Mouse (Mus musculus) midbrain, embryonic 14.5 days (tissue): ENCODE measurements at regions not wholly inside any gene's neighbourhood (a gene's known extent, or its start where the extent isn't known, plus 50 kb on each side); places are given as distances from the start of the nearest gene placed in this dataset.
A peak's percentile ranks its signal among the peaks of the same experiment; 100 is the strongest.

Experiments
- ATAC-seq: fragments of 200-750 bp; cut with Nextera tagmentation; 2 replicates; pipeline ENCODE4 v1.8.0; 2017; ENCODE audit warnings: moderate number of reproducible peaks, moderate library complexity; ENCODE audit not compliant: low FRiP score, low TSS enrichment
- DNase-seq: peaks from one replicate; pipeline ENCODE4 v3.0.0-alpha.2; 2015
- H3K27ac ChIP-seq: fragments of 300-500 bp; sonication (generic); replicated peaks from 2 replicates; pipeline ENCODE4 v1.5.1; 2014; ENCODE audit warnings: mild to moderate bottlenecking, low read depth, low read length, moderate library complexity
- H3K27me3 ChIP-seq: fragments of 300-500 bp; sonication (generic); 2 replicates; pipeline ENCODE4 v1.6.1; 2014; ENCODE audit warnings: low read length, control low read depth, mixed read lengths; ENCODE audit not compliant: control insufficient read depth, insufficient read depth
- H3K36me3 ChIP-seq: fragments of 300-500 bp; sonication (generic); 2 replicates; pipeline ENCODE4 v1.6.1; 2014; ENCODE audit warnings: low read length, control low read depth; ENCODE audit not compliant: control insufficient read depth, insufficient read depth
- H3K4me1 ChIP-seq: fragments of 300-500 bp; sonication (generic); 2 replicates; pipeline ENCODE4 v1.6.1; 2014; ENCODE audit warnings: mild to moderate bottlenecking, antibody characterized with exemption, low read length, control low read depth; ENCODE audit not compliant: control insufficient read depth, insufficient read depth
- H3K4me2 ChIP-seq: fragments of 300-500 bp; sonication (generic); 2 replicates; pipeline ENCODE4 v1.6.1; 2014; ENCODE audit warnings: mild to moderate bottlenecking, low read length, moderate library complexity
- H3K4me3 ChIP-seq: fragments of 300-500 bp; sonication (generic); replicated peaks from 2 replicates; pipeline ENCODE4 v1.5.1; 2014; ENCODE audit warnings: low read depth, low read length
- H3K9ac ChIP-seq: fragments of 300-500 bp; sonication (generic); replicated peaks from 2 replicates; pipeline ENCODE4 v1.6.1; 2014; ENCODE audit warnings: mild to moderate bottlenecking, low read length, moderate library complexity
- H3K9me3 ChIP-seq: fragments of 300-500 bp; sonication (generic); 2 replicates; pipeline ENCODE4 v1.6.1; 2016; ENCODE audit warnings: low read length, control low read depth, mixed read lengths; ENCODE audit not compliant: control insufficient read depth
- WGBS: fragments of 180-500 bp; shearing (Covaris S2); extraction: QIAGEN DNeasy Blood & Tissue Kit; methylation state at CpG from one replicate; pipeline ENCODE4 v1.1.7; 2014; 5-methylcytosine and 5-hydroxymethylcytosine counted together

GRCm38 (mm10) chr15:62162648-62163194, 1239.9 kb upstream of the A1bg start:
- Histone ChIP-seq H3K4me2 (no peak overlapping the region), H3K27ac (no peak overlapping the region), H3K9me3 (no peaks in the 10 kb centered on the region), H3K27me3 (no peaks in the 10 kb centered on the region), H3K9ac (no peak overlapping the region), H3K4me3 (no peak overlapping the region), H3K4me1 (no peaks in the 10 kb centered on the region), H3K36me3 (no peaks in the 10 kb centered on the region)
- DNase-seq (no peak), ATAC-seq (no peak)
- WGBS, result 76% methylated on average over 4 of the region's 4 CpGs

- no peak overlapping the region for H3K9ac ChIP-seq
- H3K9me3 ChIP-seq, result no peaks in the 10 kb centered on the region
- H3K27me3 ChIP-seq, result no peaks in the 10 kb centered on the region
- no peaks in the 10 kb centered on the region for H3K4me1 ChIP-seq
- no peaks in the 10 kb centered on the region for H3K36me3 ChIP-seq
- DNase-seq (no peak), ATAC-seq (no peak)
- no peak overlapping the region for H3K4me2 ChIP-seq
- H3K27ac ChIP-seq, result no peak overlapping the region
- 73% methylated on average over 8 of the region's 8 CpGs for WGBS
- H3K4me3 ChIP-seq, result no peak overlapping the region
Observed at GRCm38 (mm10) chr15:62161975-62162647, 1239.3 kb upstream of the A1bg start.

GRCm38 (mm10) chr15:62161061-62161460, 1238.2 kb upstream of the A1bg start:
- DNase-seq, result no peak
- WGBS, result 92% methylated on average over 8 of the region's 8 CpGs

GRCm38 (mm10) chr15:62158875-62159675, 1236.3 kb upstream of the A1bg start:
- Histone ChIP-seq H3K27me3 (no peaks in the 10 kb centered on the region), H3K4me2 (no peak overlapping the region), H3K9ac (no peak overlapping the region), H3K27ac (no peak overlapping the region), H3K36me3 (no peaks in the 10 kb centered on the region), H3K9me3 (no peaks in the 10 kb centered on the region), H3K4me1 (no peaks in the 10 kb centered on the region), H3K4me3 (no peak overlapping the region)
- DNase-seq (no peak), ATAC-seq (no peak)
- 93% methylated on average over 8 of the region's 8 CpGs for WGBS

More at GRCm38 (mm10) chr15:62161061-62161460, 1238.2 kb upstream of the A1bg start:
- Histone ChIP-seq H3K27me3 (no peaks in the 10 kb centered on the region), H3K4me3 (no peak overlapping the region), H3K4me2 (no peak overlapping the region), H3K27ac (no peak overlapping the region), H3K4me1 (no peaks in the 10 kb centered on the region), H3K36me3 (no peaks in the 10 kb centered on the region), H3K9me3 (no peaks in the 10 kb centered on the region), H3K9ac (no peak overlapping the region)
- ATAC-seq, result no peak

GRCm38 (mm10) chr15:62157200-62158033, 1234.6 kb upstream of the A1bg start:
- H3K36me3 ChIP-seq, result no peaks in the 10 kb centered on the region
- H3K27me3 ChIP-seq, result no peaks in the 10 kb centered on the region

GRCm38 (mm10) chr15:62153222-62153621, 1230.4 kb upstream of the A1bg start:
- ATAC-seq (no peak), DNase-seq (peak; percentile 38)
- Histone ChIP-seq H3K27ac (no peak overlapping the region), H3K36me3 (no peaks in the 10 kb centered on the region), H3K9ac (no peak overlapping the region), H3K4me3 (no peak overlapping the region), H3K4me2 (no peak overlapping the region), H3K9me3 (no peaks in the 10 kb centered on the region), H3K27me3 (no peaks in the 10 kb centered on the region), H3K4me1 (no peaks in the 10 kb centered on the region)
- 60% methylated on average over 9 of the region's 9 CpGs for WGBS

More at GRCm38 (mm10) chr15:62157200-62158033, 1234.6 kb upstream of the A1bg start:
- Histone ChIP-seq H3K9ac (no peak overlapping the region), H3K4me3 (no peak overlapping the region), H3K9me3 (no peaks in the 10 kb centered on the region), H3K27ac (no peak overlapping the region), H3K4me2 (no peak overlapping the region), H3K4me1 (no peaks in the 10 kb centered on the region)
- WGBS, result 92% methylated on average over 7 of the region's 7 CpGs
- DNase-seq (no peak), ATAC-seq (no peak)

GRCm38 (mm10) chr15:62152133-62152532, 1229.3 kb upstream of the A1bg start:
- Histone ChIP-seq H3K9ac (no peak overlapping the region), H3K4me2 (no peak overlapping the region), H3K36me3 (no peaks in the 10 kb centered on the region), H3K27me3 (no peaks in the 10 kb centered on the region), H3K9me3 (no peaks in the 10 kb centered on the region), H3K27ac (no peak overlapping the region), H3K4me3 (no peak overlapping the region), H3K4me1 (no peaks in the 10 kb centered on the region)
- 93% methylated on average over 2 of the region's 2 CpGs for WGBS
- DNase-seq (no peak), ATAC-seq (no peak)

GRCm38 (mm10) chr15:62151690-62152089, 1228.9 kb upstream of the A1bg start:
- Histone ChIP-seq H3K4me3 (no peak overlapping the region), H3K9me3 (no peaks in the 10 kb centered on the region), H3K27me3 (no peaks in the 10 kb centered on the region), H3K9ac (no peak overlapping the region), H3K36me3 (no peaks in the 10 kb centered on the region), H3K4me2 (no peak overlapping the region), H3K27ac (no peak overlapping the region), H3K4me1 (no peaks in the 10 kb centered on the region)
- no peak for DNase-seq
- no peak for ATAC-seq
- 96% methylated on average over 3 of the region's 3 CpGs for WGBS
